Mouse (Mus musculus) heart, embryonic 14.5 days (tissue): ENCODE data around the gene Gast. TPM values are rescaled to one million over a fixed set of nuclear protein-coding genes. Genes with fewer than 3 reads are reported as not detected.
"Not testable (repeated sequence)": the region's sequence is repeated elsewhere in the genome, so short reads cannot be mapped to it uniquely, and the experiment has no call there.

Source experiments
- ATAC-seq: fragments of 200-750 bp; cut with Nextera tagmentation; 2 replicates; pipeline ENCODE4 v1.8.0; 2017; ENCODE audit warnings: low read depth, moderate TSS enrichment; ENCODE audit not compliant: insufficient number of reproducible peaks, insufficient read depth, low FRiP score
- H3K27ac ChIP-seq, 2 experiments: fragments of 200-500 bp in 1 of 2; fragments of 300-500 bp in 1 of 2; sonication (generic) in 1 of 2; replicated peaks in 1 of 2; 2 replicates each; pipeline ENCODE4 v1.5.1; 2012 to 2014; ENCODE audit warnings: low read depth in 2 of 2, low read length in 2 of 2, control low read depth in 1 of 2, mild to moderate bottlenecking in 1 of 2, mixed read lengths in 1 of 2; ENCODE audit not compliant: control insufficient read depth in 1 of 2, insufficient read depth in 1 of 2
- H3K27me3 ChIP-seq: fragments of 300-500 bp; sonication (generic); 2 replicates; pipeline ENCODE4 v1.6.1; 2014; ENCODE audit warnings: mild to moderate bottlenecking, low read length, control low read depth; ENCODE audit not compliant: control insufficient read depth, insufficient read depth
- H3K36me3 ChIP-seq: fragments of 300-500 bp; sonication (generic); 2 replicates; pipeline ENCODE4 v1.6.1; 2014; ENCODE audit warnings: mild to moderate bottlenecking, control low read depth, low read length, mixed read lengths; ENCODE audit not compliant: control insufficient read depth, insufficient read depth
- H3K4me1 ChIP-seq, 2 experiments: fragments of 200-500 bp in 1 of 2; fragments of 300-500 bp in 1 of 2; sonication (generic) in 1 of 2; 2 replicates each; pipeline ENCODE4 v1.6.1; 2012 to 2014; ENCODE audit warnings: low read length in 2 of 2, control low read depth in 1 of 2, mixed read lengths in 1 of 2; ENCODE audit not compliant: control insufficient read depth in 2 of 2, insufficient read depth in 2 of 2
- H3K4me2 ChIP-seq: fragments of 300-500 bp; sonication (generic); 2 replicates; pipeline ENCODE4 v1.6.1; 2014; ENCODE audit warnings: mild to moderate bottlenecking, low read length
- H3K4me3 ChIP-seq, 2 experiments: fragments of 200-500 bp in 1 of 2; fragments of 300-500 bp in 1 of 2; sonication (generic) in 1 of 2; 2 replicates each; pipeline ENCODE4 v1.5.1; 2012 to 2014; ENCODE audit warnings: low read length in 2 of 2, mild to moderate bottlenecking in 2 of 2, control low read depth in 1 of 2, low read depth in 1 of 2, moderate library complexity in 1 of 2; ENCODE audit not compliant: control insufficient read depth in 1 of 2, insufficient read depth in 1 of 2
- H3K9ac ChIP-seq: fragments of 300-500 bp; sonication (generic); 2 replicates; pipeline ENCODE4 v1.6.1; 2014; ENCODE audit warnings: mild to moderate bottlenecking, low read length
- H3K9me3 ChIP-seq: fragments of 300-500 bp; sonication (generic); 2 replicates; pipeline ENCODE4 v1.6.1; 2016; ENCODE audit warnings: low read length, control low read depth; ENCODE audit not compliant: control insufficient read depth
- WGBS: fragments of 180-500 bp; shearing (Covaris S2); extraction: QIAGEN DNeasy Blood & Tissue Kit; methylation state at CpG from one replicate; pipeline ENCODE4 v1.1.7; 2014; 5-methylcytosine and 5-hydroxymethylcytosine counted together
- polyA plus RNA-seq: library from polyadenylated mRNA; unstranded; fragments of >200 nt; fragmentation: Nextera tagmentation; extraction: Ambion mirVana; gene quantifications from 2 replicates; pipeline ENCODE4 v1.2.1, GENCODE M21; 2014

The Gast gene
- polyA plus RNA-seq, 1 experiment from 2014 or later: not detected

- H3K4me1 ChIP-seq: peaks cover 6 to 8% of the 10 kb centered on the region in 2 experiments; a peak in 3 of 4 replicates
- no peaks in the 10 kb centered on the region for H3K9me3 ChIP-seq
- H3K27me3 ChIP-seq: no peaks in the 10 kb centered on the region
- H3K9ac ChIP-seq: no peak overlapping the region
- WGBS: 64% methylated on average over 16 of the region's 16 CpGs
- ATAC-seq: no peak
- no peak overlapping the region for H3K4me2 ChIP-seq
- H3K4me3 ChIP-seq: no peak overlapping the region
- H3K27ac ChIP-seq: no peak overlapping the region
- no peaks in the 10 kb centered on the region for H3K36me3 ChIP-seq
Measured at GRCm38 (mm10) chr11:100330235-100330634, 4.0 kb upstream of the Gast start.

GRCm38 (mm10) chr11:100330816-100331375 is 3.3 kb upstream of the Gast start:
- not testable (repeated sequence) for H3K9ac ChIP-seq, H3K4me3 ChIP-seq, ATAC-seq, H3K4me1 ChIP-seq, H3K27me3 ChIP-seq, H3K4me2 ChIP-seq, H3K27ac ChIP-seq, H3K9me3 ChIP-seq, H3K36me3 ChIP-seq
- WGBS: 66% methylated on average over 8 of the region's 8 CpGs

GRCm38 (mm10) chr11:100332766-100333515 is 1.3 kb upstream of the Gast start:
- Histone ChIP-seq H3K4me1 (peaks cover 0 to 4% of the 10 kb centered on the region in 2 experiments; a peak in 2 of 4 replicates), H3K9me3 (no peaks in the 10 kb centered on the region), H3K9ac (no peak overlapping the region), H3K4me2 (no peak overlapping the region), H3K27me3 (no peaks in the 10 kb centered on the region), H3K27ac (no peak overlapping the region), H3K4me3 (no peak overlapping the region), H3K36me3 (no peaks in the 10 kb centered on the region)
- ATAC-seq: no peak
- WGBS: 60% methylated on average over 9 of the region's 9 CpGs

GRCm38 (mm10) chr11:100335731-100336130 is 1.5 kb downstream of the Gast start:
- Histone ChIP-seq H3K27ac (no peak overlapping the region), H3K36me3 (no peaks in the 10 kb centered on the region), H3K4me3 (no peak overlapping the region), H3K4me1 (peaks cover 0 to 4% of the 10 kb centered on the region in 2 experiments; a peak in 2 of 4 replicates), H3K9me3 (no peaks in the 10 kb centered on the region), H3K4me2 (no peak overlapping the region), H3K9ac (no peak overlapping the region), H3K27me3 (no peaks in the 10 kb centered on the region)
- WGBS: 55% methylated on average over 3 of the region's 3 CpGs
- no peak for ATAC-seq

- Histone ChIP-seq H3K27ac (no peak overlapping the region), H3K27me3 (no peaks in the 10 kb centered on the region), H3K4me1 (no peaks in the 10 kb centered on the region), H3K36me3 (no peaks in the 10 kb centered on the region), H3K9me3 (no peaks in the 10 kb centered on the region), H3K4me2 (no peak overlapping the region), H3K4me3 (no peak overlapping the region), H3K9ac (no peak overlapping the region)
- no peak for ATAC-seq
- 92% methylated on average over 10 of the region's 10 CpGs for WGBS
Measured at GRCm38 (mm10) chr11:100344269-100344668, 10.1 kb downstream of the Gast start.

- no peaks in the 10 kb centered on the region for H3K36me3 ChIP-seq
- peaks cover 3 to 6% of the 10 kb centered on the region in 2 experiments; a peak in 1 of 4 replicates for H3K4me1 ChIP-seq
- 27% methylated on average over 10 of the region's 10 CpGs for WGBS
- no peak overlapping the region for H3K4me2 ChIP-seq
- H3K9me3 ChIP-seq: no peaks in the 10 kb centered on the region
- no peak overlapping the region for H3K9ac ChIP-seq
- H3K4me3 ChIP-seq: no peak overlapping the region
- ATAC-seq: no peak
- H3K27ac ChIP-seq: no peak overlapping the region
- H3K27me3 ChIP-seq: peaks cover 40% of the 10 kb centered on the region
Measured at GRCm38 (mm10) chr11:100352076-100352857, 18.1 kb downstream of the Gast start.

- Histone ChIP-seq H3K4me2 (peak overlapping the region; percentile 100), H3K9ac (peak overlapping the region; percentile 76), H3K27me3 (peaks cover 55% of the 10 kb centered on the region), H3K4me3 (peak overlapping the region; percentile 69 to 71), H3K9me3 (no peaks in the 10 kb centered on the region), H3K4me1 (peaks cover 3 to 6% of the 10 kb centered on the region in 2 experiments; a peak in 1 of 4 replicates), H3K36me3 (no peaks in the 10 kb centered on the region), H3K27ac (no peak overlapping the region)
- WGBS: under 1% methylated on average over 54 of the region's 54 CpGs
- peak; percentile 32 for ATAC-seq
Measured at GRCm38 (mm10) chr11:100355151-100355951, 21.1 kb downstream of the Gast start.
